Mouse (Mus musculus) liver, embryonic 16.5 days (tissue): ENCODE data around the gene Cyfip2. TPM values are rescaled to one million over a fixed set of nuclear protein-coding genes. Genes with fewer than 3 reads are reported as not detected.

Experiments used
- ATAC-seq: fragments of 200-750 bp; cut with Nextera tagmentation; 2 replicates; pipeline ENCODE4 v1.8.0; 2017; ENCODE audit warnings: low read depth, mild to moderate bottlenecking, moderate number of reproducible peaks, moderate library complexity
- H3K27ac ChIP-seq: fragments of 300-500 bp; sonication (generic); 2 replicates; pipeline ENCODE4 v1.5.1; 2014; ENCODE audit warnings: mild to moderate bottlenecking, low read length
- H3K27me3 ChIP-seq: fragments of 300-500 bp; sonication (generic); 2 replicates; pipeline ENCODE4 v1.6.1; 2014; ENCODE audit warnings: low read depth, low read length, mixed read lengths; ENCODE audit not compliant: control insufficient read depth, insufficient read depth
- H3K36me3 ChIP-seq: fragments of 300-500 bp; sonication (generic); 2 replicates; pipeline ENCODE4 v1.6.1; 2014; ENCODE audit warnings: mild to moderate bottlenecking; ENCODE audit not compliant: control insufficient read depth, insufficient read depth
- H3K4me1 ChIP-seq: fragments of 300-500 bp; sonication (generic); 2 replicates; pipeline ENCODE4 v1.6.1; 2014; ENCODE audit warnings: low read depth, low read length, mixed read lengths; ENCODE audit not compliant: control insufficient read depth
- H3K4me2 ChIP-seq: fragments of 300-500 bp; sonication (generic); 2 replicates; pipeline ENCODE4 v1.6.1; 2014; ENCODE audit warnings: low read depth, low read length, mixed read lengths
- H3K4me3 ChIP-seq: fragments of 300-500 bp; sonication (generic); 2 replicates; pipeline ENCODE4 v1.5.1; 2014; ENCODE audit warnings: low read depth, mild to moderate bottlenecking, low read length
- H3K9ac ChIP-seq: fragments of 300-500 bp; sonication (generic); 2 replicates; pipeline ENCODE4 v1.6.1; 2014; ENCODE audit warnings: low read depth, low read length
- H3K9me3 ChIP-seq: fragments of 300-500 bp; sonication (generic); replicated peaks from 2 replicates; pipeline ENCODE4 v1.6.1; 2016; ENCODE audit warnings: low read length; ENCODE audit not compliant: control insufficient read depth
- WGBS: fragments of 180-500 bp; shearing (Covaris S2); extraction: QIAGEN DNeasy Blood & Tissue Kit; methylation state at CpG from one replicate; pipeline ENCODE4 v1.1.7; 2014; ENCODE audit not compliant: insufficient replicate concordance; 5-methylcytosine and 5-hydroxymethylcytosine counted together
- polyA plus RNA-seq: library from polyadenylated mRNA; unstranded; fragments of >200 nt; fragmentation: Nextera tagmentation; extraction: Ambion mirVana; gene quantifications from 2 replicates; pipeline ENCODE4 v1.2.1, GENCODE M21; 2015

Gene Cyfip2
- polyA plus RNA-seq, 1 experiment from 2014 or later = 5.7 TPM

DNA sequence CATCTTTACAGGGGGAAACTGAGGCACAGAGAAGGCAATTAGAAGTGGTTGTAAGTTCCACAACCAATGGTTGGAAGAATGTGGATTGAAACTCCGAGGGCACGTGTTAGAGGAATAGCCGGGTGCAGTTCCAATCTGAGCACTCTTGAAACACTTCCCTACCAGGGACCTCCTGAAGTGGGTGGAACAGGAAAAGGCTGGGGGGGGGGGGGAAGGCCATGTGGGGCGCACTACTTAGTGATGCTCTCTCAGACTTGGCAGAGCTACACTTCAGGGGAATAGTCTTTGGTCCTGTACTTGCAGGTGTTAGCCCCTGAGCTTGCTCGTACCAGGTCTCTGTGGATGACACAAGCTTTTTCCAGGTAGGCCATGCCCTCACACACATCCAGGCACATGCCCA lies 23.4 kb upstream of the Cyfip2 start:
- no peak overlapping the region for H3K4me2 ChIP-seq
- WGBS = 54% methylated on average over 5 of the region's 5 CpGs
- no peak for ATAC-seq
- H3K9me3 ChIP-seq = no peaks in the 10 kb centered on the region
- no peak overlapping the region for H3K9ac ChIP-seq
- H3K36me3 ChIP-seq = no peaks in the 10 kb centered on the region
- H3K27ac ChIP-seq = no peak overlapping the region
- no peaks in the 10 kb centered on the region for H3K27me3 ChIP-seq
- H3K4me1 ChIP-seq = no peaks in the 10 kb centered on the region
- no peak overlapping the region for H3K4me3 ChIP-seq

DNA sequence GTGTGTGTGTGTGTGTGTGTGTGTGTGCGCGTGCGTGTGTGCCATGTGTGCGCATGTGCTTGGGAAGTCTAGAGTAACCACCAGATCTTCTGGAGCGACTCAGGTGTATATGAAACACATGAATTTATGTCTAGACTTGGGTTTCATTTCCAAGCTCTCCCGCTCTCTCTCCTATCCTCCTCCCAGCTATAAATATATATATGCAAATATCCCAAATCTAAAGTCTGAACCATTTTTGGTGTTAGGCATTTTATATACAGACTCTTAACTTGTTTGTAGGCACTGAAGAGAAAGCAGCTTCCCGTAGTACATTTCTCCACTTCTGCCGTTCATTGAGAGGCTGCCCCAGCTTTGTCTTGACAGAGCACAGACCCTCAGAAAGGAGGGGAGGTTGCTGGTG lies 19.6 kb upstream of the Cyfip2 start:
- Histone ChIP-seq H3K9me3 (no peaks in the 10 kb centered on the region), H3K27ac (no peak overlapping the region), H3K36me3 (no peaks in the 10 kb centered on the region), H3K4me3 (no peak overlapping the region), H3K4me2 (no peak overlapping the region), H3K4me1 (no peaks in the 10 kb centered on the region), H3K9ac (no peak overlapping the region), H3K27me3 (no peaks in the 10 kb centered on the region)
- ATAC-seq = no peak
- 76% methylated on average over 8 of the region's 8 CpGs for WGBS

DNA sequence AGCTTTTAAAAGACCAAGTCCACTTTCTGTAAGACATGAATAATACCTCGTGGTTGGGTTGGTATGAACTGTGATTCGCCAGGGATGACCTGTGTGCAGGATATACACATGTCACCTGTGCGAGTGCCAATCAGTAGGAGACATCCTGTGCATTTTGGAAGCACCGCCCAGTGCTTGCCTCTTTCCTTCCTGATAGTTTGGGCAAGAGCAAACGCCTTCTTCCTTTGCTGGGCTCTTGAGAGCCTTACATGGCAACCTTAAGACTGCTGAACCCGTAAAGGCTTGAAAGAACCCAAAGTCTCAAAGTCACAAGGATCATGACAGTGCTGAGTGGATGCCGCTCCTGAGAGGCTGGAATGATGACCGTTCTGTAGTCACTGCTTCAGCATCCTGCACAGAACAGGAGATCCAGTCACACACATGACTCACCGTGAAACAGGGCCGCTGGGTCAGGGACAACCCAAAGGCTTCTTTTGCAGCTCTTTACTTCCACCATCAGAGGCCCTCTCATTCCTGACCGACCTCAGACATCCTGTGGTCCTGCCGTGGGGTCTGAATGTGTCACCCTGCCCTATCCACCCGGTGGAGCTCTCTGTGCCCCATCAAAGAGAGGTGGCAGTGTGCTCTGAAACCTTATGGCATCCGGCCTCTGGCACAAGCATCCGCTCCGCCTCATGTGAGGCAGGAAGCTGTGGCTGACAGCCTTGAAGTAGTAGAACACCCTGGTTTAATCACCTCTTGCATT lies 13.8 kb upstream of the Cyfip2 start:
- no peak overlapping the region; the same call in 1 of the 2 replicates for H3K27ac ChIP-seq
- H3K4me3 ChIP-seq = no peak overlapping the region
- no peak for ATAC-seq
- H3K9me3 ChIP-seq = no peaks in the 10 kb centered on the region
- H3K4me1 ChIP-seq = no peaks in the 10 kb centered on the region
- no peaks in the 10 kb centered on the region for H3K27me3 ChIP-seq
- no peak overlapping the region for H3K4me2 ChIP-seq
- H3K9ac ChIP-seq = no peak overlapping the region
- no peaks in the 10 kb centered on the region for H3K36me3 ChIP-seq
- WGBS = 60% methylated on average over 16 of the region's 16 CpGs

DNA sequence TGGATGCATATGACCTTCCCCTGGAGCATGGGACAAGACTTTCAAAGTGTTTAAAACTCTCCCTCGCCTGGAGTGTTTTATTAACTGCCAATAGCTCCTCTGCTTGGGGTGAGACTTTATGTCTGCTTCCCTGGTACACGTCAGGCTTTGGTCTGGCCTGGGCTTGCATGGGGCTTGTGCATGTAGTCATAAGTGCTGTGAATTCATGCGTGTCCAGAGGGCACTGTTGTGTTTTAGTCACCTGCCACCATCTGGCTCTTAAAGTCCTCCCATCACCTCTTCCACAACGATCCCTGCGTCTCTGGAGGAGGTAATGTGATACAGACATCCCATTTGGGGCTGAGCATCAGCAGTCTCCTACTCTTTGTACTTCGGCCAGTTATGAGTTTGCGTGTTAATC lies 8.9 kb upstream of the Cyfip2 start:
- ATAC-seq = no peak
- H3K4me2 ChIP-seq = no peak overlapping the region
- H3K9me3 ChIP-seq = no peaks in the 10 kb centered on the region
- no peaks in the 10 kb centered on the region for H3K4me1 ChIP-seq
- no peaks in the 10 kb centered on the region for H3K36me3 ChIP-seq
- H3K9ac ChIP-seq = no peak overlapping the region
- WGBS = 60% methylated on average over 7 of the region's 7 CpGs
- H3K27ac ChIP-seq = no peak overlapping the region
- no peak overlapping the region for H3K4me3 ChIP-seq
- H3K27me3 ChIP-seq = no peaks in the 10 kb centered on the region

DNA sequence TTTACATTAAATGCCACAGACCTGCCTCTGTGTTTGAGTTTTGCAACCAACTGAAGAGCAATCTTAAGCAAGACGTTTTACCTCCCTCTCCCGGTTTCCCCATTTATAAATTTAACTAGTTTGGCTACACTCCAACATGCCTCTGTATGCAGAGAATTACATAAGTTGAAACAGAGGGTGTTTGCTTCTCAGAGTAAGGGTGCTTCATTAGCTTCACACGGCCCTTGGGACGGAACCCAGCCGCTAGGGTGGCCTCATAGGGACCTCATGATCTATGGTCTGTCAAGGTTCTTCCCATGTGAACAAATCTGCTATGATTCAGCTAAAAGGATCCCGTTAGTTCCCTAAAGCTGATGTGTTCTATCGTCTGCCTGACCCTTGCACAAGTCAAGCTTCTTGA lies 1.9 kb upstream of the Cyfip2 start:
- Histone ChIP-seq H3K4me1 (peaks cover 10% of the 10 kb centered on the region), H3K27ac (peak overlapping the region; percentile 26; the same call in 1 of the 2 replicates), H3K9ac (no peak overlapping the region), H3K9me3 (no peaks in the 10 kb centered on the region), H3K4me3 (no peak overlapping the region), H3K36me3 (no peaks in the 10 kb centered on the region), H3K27me3 (peaks cover 13% of the 10 kb centered on the region), H3K4me2 (no peak overlapping the region)
- 13% methylated on average over 7 of the region's 7 CpGs for WGBS
- ATAC-seq = 0 out of 2 replicates have a peak, but pooled peaks have one; percentile 16

DNA sequence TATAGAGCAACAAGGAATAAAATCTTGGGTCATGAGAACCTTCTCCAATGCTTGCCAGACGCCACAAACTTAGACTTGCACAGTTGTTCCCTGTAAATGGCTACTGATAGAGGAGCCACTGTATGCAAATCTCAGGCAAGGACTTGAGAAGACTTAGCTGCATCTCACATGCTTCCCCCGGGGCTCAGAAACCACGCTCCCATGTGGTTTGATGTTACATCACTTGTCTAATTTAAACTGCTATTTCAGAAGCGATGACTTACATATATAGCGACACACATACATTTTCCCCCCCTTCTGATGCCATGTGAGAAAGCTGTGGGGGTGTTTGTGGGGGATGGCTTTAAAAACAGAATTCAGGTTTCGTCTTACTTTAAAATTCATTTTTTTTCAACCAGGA lies 1.2 kb upstream of the Cyfip2 start:
- peak overlapping the region; percentile 26; the same call in 1 of the 2 replicates for H3K27ac ChIP-seq

DNA sequence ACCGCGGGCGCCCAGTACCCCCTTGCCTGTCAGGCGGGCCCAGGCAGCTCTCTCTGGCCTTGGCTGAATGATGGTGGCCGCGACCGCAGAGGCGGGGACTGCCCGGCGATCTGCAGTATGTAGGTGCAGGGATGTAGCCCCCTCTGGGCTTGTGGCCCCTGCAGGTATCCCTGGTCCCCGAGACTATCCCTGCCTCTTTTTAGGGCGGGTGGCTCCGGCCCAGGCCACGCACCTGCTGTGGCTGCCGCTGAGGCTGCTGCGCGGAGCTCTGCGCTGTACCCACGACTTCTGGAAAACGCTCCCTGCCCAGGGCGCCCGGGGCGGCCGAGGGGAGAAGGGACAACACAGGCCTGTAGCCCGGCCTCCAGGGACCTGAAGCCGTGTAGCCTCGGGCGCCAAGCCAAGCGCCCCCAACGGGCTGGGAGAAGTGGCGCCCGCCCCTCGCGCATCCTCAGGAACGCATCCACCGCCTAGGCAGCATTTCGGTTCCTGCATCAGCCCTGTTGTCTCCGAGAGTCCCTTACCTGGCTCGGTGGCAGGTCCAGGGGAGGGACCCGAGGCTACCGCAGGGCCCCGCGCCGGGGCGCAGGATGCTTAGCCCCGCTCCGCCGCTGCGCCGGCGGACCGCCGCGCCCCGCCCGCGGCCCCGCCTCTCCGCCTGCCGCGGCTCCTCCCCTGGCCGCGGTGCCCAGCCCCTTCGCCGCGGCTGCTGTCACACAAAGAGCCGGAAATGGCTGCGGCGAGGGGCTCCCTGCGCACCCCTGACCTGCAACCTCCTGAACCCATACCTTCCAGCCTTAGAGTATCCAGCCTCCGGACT lies 746 bp downstream of the Cyfip2 start:
- Histone ChIP-seq H3K4me1 (peaks cover 10% of the 10 kb centered on the region), H3K27me3 (peaks cover 13% of the 10 kb centered on the region), H3K9ac (peak overlapping the region; percentile 59), H3K4me2 (peak overlapping the region; percentile 79), H3K4me3 (peak overlapping the region; percentile 68), H3K27ac (peak overlapping the region; percentile 26; the same call in 1 of the 2 replicates), H3K36me3 (no peaks in the 10 kb centered on the region), H3K9me3 (no peaks in the 10 kb centered on the region)
- WGBS = 1% methylated on average over 68 of the region's 71 CpGs
- ATAC-seq = peak; percentile 79

More for the DNA sequence above, 1.2 kb upstream of the Cyfip2 start:
- Histone ChIP-seq H3K4me3 (no peak overlapping the region), H3K4me2 (no peak overlapping the region), H3K9me3 (no peaks in the 10 kb centered on the region), H3K4me1 (peaks cover 10% of the 10 kb centered on the region), H3K9ac (no peak overlapping the region), H3K27me3 (peaks cover 13% of the 10 kb centered on the region), H3K36me3 (no peaks in the 10 kb centered on the region)
- 40% methylated on average over 6 of the region's 6 CpGs for WGBS
- ATAC-seq = no peak

DNA sequence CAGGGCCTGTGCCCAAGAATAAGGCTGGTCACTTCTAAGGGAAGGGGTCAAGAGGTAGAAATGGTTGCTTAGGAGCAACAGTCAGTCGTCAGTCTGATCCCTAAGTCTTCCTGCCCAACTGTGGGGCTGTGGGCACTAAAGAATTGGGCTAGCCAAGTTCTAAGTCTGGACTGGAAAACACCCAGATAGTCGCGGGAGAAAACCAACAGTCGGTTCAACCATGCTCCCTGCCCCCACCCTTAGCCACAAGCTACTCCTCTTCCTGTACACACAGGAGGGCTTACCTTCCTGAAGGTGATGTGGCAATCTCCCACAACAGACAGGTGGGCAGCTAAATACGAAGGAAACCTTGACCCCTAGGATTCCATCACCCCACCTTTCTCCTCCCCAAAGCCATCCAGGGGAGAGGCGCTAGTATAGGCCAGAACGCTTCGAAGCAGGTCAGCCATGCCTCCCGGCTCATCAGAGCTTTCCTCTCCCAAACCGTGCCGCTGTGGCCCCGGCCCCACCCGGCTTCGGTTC lies 1.4 kb downstream of the Cyfip2 start:
- Histone ChIP-seq H3K36me3 (no peaks in the 10 kb centered on the region), H3K4me2 (peak overlapping the region; percentile 79), H3K9ac (peak overlapping the region; percentile 59), H3K4me3 (peak overlapping the region; percentile 68), H3K4me1 (peaks cover 10% of the 10 kb centered on the region), H3K27me3 (peaks cover 13% of the 10 kb centered on the region), H3K9me3 (no peaks in the 10 kb centered on the region), H3K27ac (peak overlapping the region; percentile 26; the same call in 1 of the 2 replicates)
- WGBS = 2% methylated on average over 14 of the region's 14 CpGs
- ATAC-seq = no peak
